Mouse (Mus musculus) G1E (cell line): ENCODE measurements at regions not wholly inside any gene's neighbourhood (a gene's known extent, or its start where the extent isn't known, plus 50 kb on each side); places are given as distances from the start of the nearest gene placed in this dataset.

Source experiments
- ATAC-seq: 2 replicates; pipeline ENCODE4 v1.8.0; 2016; ENCODE audit warnings: mild to moderate bottlenecking; ENCODE audit not compliant: insufficient number of reproducible peaks, poor library complexity, low FRiP score, severe bottlenecking; ENCODE audit errors: extremely low read depth
- DNase-seq: peaks from one replicate; pipeline ENCODE4 v3.0.0; 2012; ENCODE audit warnings: low spot score
- H3K27me3 ChIP-seq: 2 replicates; pipeline ENCODE4 v1.6.1; 2012; ENCODE audit warnings: mild to moderate bottlenecking, low read length, inconsistent platforms; ENCODE audit not compliant: insufficient read depth
- H3K36me3 ChIP-seq: replicated peaks from 2 replicates; pipeline ENCODE3; 2012; ENCODE audit warnings: mild to moderate bottlenecking, inconsistent platforms
- H3K4me1 ChIP-seq: 2 replicates; pipeline ENCODE4 v1.6.1; 2012; ENCODE audit warnings: low read depth, low read length, inconsistent platforms, mixed read lengths; ENCODE audit not compliant: insufficient read depth
- H3K4me3 ChIP-seq: 2 replicates; pipeline ENCODE4 v1.5.1; 2012; ENCODE audit warnings: low read depth, mild to moderate bottlenecking, inconsistent platforms, low read length, moderate library complexity, mixed read lengths
- H3K9me3 ChIP-seq: replicated peaks from 2 replicates; pipeline ENCODE4 v1.6.1; 2012; ENCODE audit warnings: inconsistent platforms
- CTCF ChIP-seq: IDR thresholded peaks from 2 replicates; pipeline ENCODE4 v1.5.1; 2012; ENCODE audit warnings: low read depth, low read length, inconsistent platforms, mixed read lengths
- GATA1 ChIP-seq: IDR thresholded peaks from 2 replicates; pipeline ENCODE4 v1.6.1; 2012; ENCODE audit warnings: borderline replicate concordance, low read length, inconsistent platforms, mixed read lengths
- GATA2 ChIP-seq: IDR thresholded peaks from 2 replicates; pipeline ENCODE4 v1.6.1; 2012; ENCODE audit warnings: low read depth, low read length, inconsistent platforms, borderline replicate concordance
- POLR2AphosphoS5 ChIP-seq: IDR thresholded peaks from 2 replicates; pipeline ENCODE4 v1.6.1; 2012; ENCODE audit warnings: low read depth, low read length, inconsistent platforms; ENCODE audit not compliant: insufficient replicate concordance
- TAL1 ChIP-seq: conservative IDR thresholded peaks from 2 replicates; pipeline ENCODE4 v1.6.1; 2012; ENCODE audit warnings: low read depth, low read length, inconsistent platforms, mixed read lengths

- Histone ChIP-seq H3K36me3 (no peaks in the 10 kb centered on the region), H3K9me3 (no peaks in the 10 kb centered on the region), H3K4me3 (no peak overlapping the region), H3K4me1 (no peaks in the 10 kb centered on the region), H3K27me3 (no peaks in the 10 kb centered on the region)
- TF ChIP-seq GATA2 (no peak), TAL1 (no peak), POLR2AphosphoS5 (no peak), CTCF (no peak), GATA1 (no peak)
- no peak for DNase-seq
- no peak for ATAC-seq
Observed at GRCm38 (mm10) chr11:24758130-24758529, 680.3 kb downstream of the Bcl11a start.

GRCm38 (mm10) chr11:24783470-24783869 is 705.6 kb downstream of the Bcl11a start:
- Histone ChIP-seq H3K4me1 (no peaks in the 10 kb centered on the region), H3K4me3 (no peak overlapping the region), H3K9me3 (no peaks in the 10 kb centered on the region), H3K27me3 (no peaks in the 10 kb centered on the region), H3K36me3 (no peaks in the 10 kb centered on the region)
- DNase-seq (no peak), ATAC-seq (no peak)
- TF ChIP-seq POLR2AphosphoS5 (no peak), TAL1 (no peak), GATA1 (no peak), GATA2 (no peak), CTCF (no peak)

- no peak overlapping the region for H3K4me3 ChIP-seq
- no peaks in the 10 kb centered on the region for H3K27me3 ChIP-seq
- no peaks in the 10 kb centered on the region for H3K4me1 ChIP-seq
- ATAC-seq (no peak), DNase-seq (no peak)
- no peak for TF ChIP-seq CTCF
- no peak for TF ChIP-seq GATA1
- no peak for TF ChIP-seq POLR2AphosphoS5
- TF ChIP-seq GATA2, result no peak
- TF ChIP-seq TAL1, result no peak
- no peaks in the 10 kb centered on the region for H3K9me3 ChIP-seq
- H3K36me3 ChIP-seq, result no peaks in the 10 kb centered on the region
Observed at GRCm38 (mm10) chr11:24789120-24789519, 711.3 kb downstream of the Bcl11a start.

GRCm38 (mm10) chr11:24795510-24796211 is 717.8 kb downstream of the Bcl11a start:
- H3K4me1 ChIP-seq, result no peaks in the 10 kb centered on the region
- ATAC-seq, result no peak
- no peak for TF ChIP-seq GATA2
- TF ChIP-seq CTCF, result no peak
- no peaks in the 10 kb centered on the region for H3K27me3 ChIP-seq
- DNase-seq, result no peak
- no peaks in the 10 kb centered on the region for H3K36me3 ChIP-seq
- no peaks in the 10 kb centered on the region for H3K9me3 ChIP-seq
- no peak overlapping the region for H3K4me3 ChIP-seq

GRCm38 (mm10) chr11:24804623-24805023 is 726.8 kb downstream of the Bcl11a start:
- no peaks in the 10 kb centered on the region for H3K9me3 ChIP-seq
- no peak for TF ChIP-seq POLR2AphosphoS5
- H3K36me3 ChIP-seq, result no peaks in the 10 kb centered on the region
- DNase-seq, result no peak
- ATAC-seq, result no peak
- H3K27me3 ChIP-seq, result no peaks in the 10 kb centered on the region
- no peak overlapping the region for H3K4me3 ChIP-seq
- no peaks in the 10 kb centered on the region for H3K4me1 ChIP-seq

GRCm38 (mm10) chr11:24829578-24830401 is 751.9 kb downstream of the Bcl11a start:
- DNase-seq, result no peak

More at GRCm38 (mm10) chr11:24829578-24830401, 751.9 kb downstream of the Bcl11a start:
- H3K4me1 ChIP-seq, result no peaks in the 10 kb centered on the region
- H3K9me3 ChIP-seq, result no peaks in the 10 kb centered on the region
- no peak overlapping the region for H3K4me3 ChIP-seq
- no peak for ATAC-seq
- H3K27me3 ChIP-seq, result no peaks in the 10 kb centered on the region
- H3K36me3 ChIP-seq, result no peaks in the 10 kb centered on the region
- TF ChIP-seq GATA2, result no peak
- no peak for TF ChIP-seq CTCF
- TF ChIP-seq GATA1, result no peak
- TF ChIP-seq POLR2AphosphoS5, result no peak
- no peak for TF ChIP-seq TAL1
